Mouse (Mus musculus) heart, adult 2 months (tissue): ENCODE measurements around the gene Tpr. TPM values are rescaled to one million over a fixed set of nuclear protein-coding genes. Genes with fewer than 3 reads are reported as not detected.

Experiments used
- DNase-seq, 2 experiments: peaks; one replicate each; pipeline ENCODE4 v3.0.0; 2021
- H3K27ac ChIP-seq: fragments of 200-600 bp; 2 replicates; pipeline ENCODE4 v1.8.1; 2022
- H3K27me3 ChIP-seq: fragments of 200-500 bp; 2 replicates; pipeline ENCODE4 v1.6.1; 2012; ENCODE audit warnings: mild to moderate bottlenecking, low read length, inconsistent platforms, mixed read lengths; ENCODE audit not compliant: control insufficient read depth, insufficient read depth
- H3K36me3 ChIP-seq: fragments of 200-500 bp; 2 replicates; pipeline ENCODE4 v1.6.1; 2012; ENCODE audit warnings: low read length, inconsistent platforms; ENCODE audit not compliant: control insufficient read depth, insufficient read depth
- H3K4me1 ChIP-seq: fragments of 200-500 bp; 2 replicates; pipeline ENCODE4 v1.6.1; 2011; ENCODE audit warnings: low read length; ENCODE audit not compliant: control insufficient read depth, insufficient read depth
- H3K4me3 ChIP-seq: fragments of 200-600 bp; 2 replicates; pipeline ENCODE4 v1.8.1; 2022
- H3K79me2 ChIP-seq: fragments of 200-500 bp; replicated peaks from 2 replicates; pipeline ENCODE4 v1.6.1; 2012; ENCODE audit warnings: mild to moderate bottlenecking, inconsistent platforms, low read length, moderate library complexity, mixed read lengths; ENCODE audit not compliant: control insufficient read depth, insufficient read depth
- H3K9ac ChIP-seq: fragments of 200-500 bp; 2 replicates; pipeline ENCODE4 v1.6.1; 2012; ENCODE audit warnings: low read depth, mild to moderate bottlenecking, control low read depth, inconsistent platforms, low read length, mixed read lengths
- CTCF ChIP-seq: fragments of 200-600 bp; IDR thresholded peaks from 2 replicates; pipeline ENCODE4 v1.8.1; 2022; ENCODE audit warnings: antibody characterized with exemption, mild to moderate bottlenecking, moderate library complexity
- EP300 ChIP-seq: fragments of 200-500 bp; IDR thresholded peaks from 2 replicates; pipeline ENCODE4 v1.6.1; 2011; ENCODE audit warnings: low read depth, low read length, control low read depth; ENCODE audit not compliant: insufficient read depth
- POLR2A ChIP-seq: fragments of 200-500 bp; IDR thresholded peaks from 2 replicates; pipeline ENCODE4 v1.6.1; 2011; ENCODE audit warnings: mild to moderate bottlenecking, low read depth, low read length, control low read depth; ENCODE audit not compliant: insufficient read depth
- WGBS: fragments of 180-500 bp; shearing (Covaris S2); methylation state at CpG from one replicate; pipeline ENCODE4 v1.1.7; 2018; 5-methylcytosine and 5-hydroxymethylcytosine counted together
- intact Hi-C: fragments of 180-260 bp; cut with DNase I; formaldehyde crosslinking; loops from one replicate; pipeline ENCODE4 v1.15.1; 2025
- polyA plus RNA-seq: library from polyadenylated mRNA; depleted of rRNA; stranded (reverse); fragments of >200 nt; gene quantifications from 2 replicates; pipeline ENCODE4 v1.2.3, GENCODE M21; 2012
- total RNA-seq, 2 experiments: library from RNA; stranded (reverse); gene quantifications; 2 replicates each; pipeline ENCODE4 v1.2.3; 2021

Tpr gene
- total and polyA plus RNA-seq, 3 experiments, result 58.1 to 125 (median 109) TPM

DNA sequence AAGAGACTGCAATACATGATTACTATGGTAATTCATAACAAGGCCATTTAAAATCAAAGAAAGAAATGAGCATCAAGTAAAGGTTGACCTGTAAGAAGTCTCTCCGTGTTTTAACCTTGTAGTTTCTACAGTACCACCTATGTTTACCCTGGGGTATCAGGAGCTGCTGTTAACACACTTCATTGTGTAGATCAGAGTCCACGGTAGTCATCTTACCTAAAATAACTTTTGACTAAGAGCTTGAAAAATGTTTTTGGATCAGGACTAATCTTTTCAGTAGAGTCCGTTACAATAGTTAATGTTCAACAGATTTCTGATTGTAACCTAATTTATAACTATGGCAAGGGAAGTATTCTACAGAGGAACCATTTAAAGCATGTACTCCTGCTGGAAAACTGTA, 11.9 kb downstream of the Tpr start:
- no peak overlapping the region for H3K4me3 ChIP-seq
- H3K9ac ChIP-seq, result no peak overlapping the region
- 51% methylated on average over 3 of the region's 3 CpGs for WGBS
- TF ChIP-seq EP300 (no peak), POLR2A (no peak), CTCF (no peak)
- intact Hi-C loops, result no loop called here
- H3K4me1 ChIP-seq, result no peaks in the 10 kb centered on the region; the same call in 1 of the 2 replicates
- DNase-seq, result no peak
- no peaks in the 10 kb centered on the region for H3K27me3 ChIP-seq
- no peaks in the 10 kb centered on the region; the same call in 1 of the 2 replicates for H3K79me2 ChIP-seq
- H3K27ac ChIP-seq, result no peak overlapping the region
- H3K36me3 ChIP-seq, result peaks cover 17% of the 10 kb centered on the region

DNA sequence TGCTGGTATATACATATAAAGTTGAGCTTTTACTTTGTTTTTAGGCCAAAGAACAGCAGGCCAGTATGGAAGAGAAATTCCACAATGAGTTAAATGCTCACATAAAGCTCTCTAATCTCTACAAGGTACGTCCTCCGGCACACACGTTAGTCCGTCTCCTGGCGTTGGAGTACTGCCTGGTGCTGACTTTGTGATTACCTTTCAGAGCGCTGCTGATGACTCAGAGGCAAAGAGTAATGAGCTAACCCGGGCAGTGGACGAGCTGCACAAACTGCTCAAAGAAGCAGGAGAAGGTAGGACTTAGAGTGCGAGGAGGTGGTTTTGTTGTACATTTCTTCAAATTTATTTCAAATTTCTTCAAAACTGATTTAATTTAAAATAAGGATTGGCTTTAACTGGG, 14.6 kb downstream of the Tpr start:
- no peaks in the 10 kb centered on the region; the same call in 1 of the 2 replicates for H3K4me1 ChIP-seq
- H3K27ac ChIP-seq, result no peak overlapping the region
- H3K36me3 ChIP-seq, result peaks cover 20% of the 10 kb centered on the region
- H3K9ac ChIP-seq, result no peak overlapping the region
- 62% methylated on average over 9 of the region's 9 CpGs for WGBS
- intact Hi-C loops, result no loop called here
- TF ChIP-seq POLR2A (no peak), EP300 (no peak), CTCF (no peak)
- no peaks in the 10 kb centered on the region for H3K79me2 ChIP-seq
- H3K4me3 ChIP-seq, result no peak overlapping the region
- no peak for DNase-seq
- H3K27me3 ChIP-seq, result no peaks in the 10 kb centered on the region

DNA sequence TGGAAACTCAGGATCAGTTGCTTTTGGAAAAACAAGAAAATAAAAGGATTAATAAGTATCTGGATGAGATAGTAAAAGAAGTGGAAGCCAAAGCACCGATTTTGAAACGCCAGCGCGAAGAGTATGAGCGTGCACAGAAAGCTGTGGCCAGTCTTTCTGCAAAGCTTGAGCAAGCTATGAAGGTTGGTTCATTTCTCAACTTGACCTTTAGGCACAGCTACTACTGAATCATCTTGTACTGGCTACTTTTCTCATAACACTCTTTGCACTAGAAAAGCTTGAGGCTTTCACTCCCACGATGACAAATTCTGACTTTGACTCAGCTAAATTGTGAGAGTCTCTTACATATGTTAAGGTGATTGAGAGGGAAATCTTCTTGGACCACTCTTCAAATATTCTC, 17.4 kb downstream of the Tpr start:
- Histone ChIP-seq H3K27me3 (no peaks in the 10 kb centered on the region), H3K4me3 (no peak overlapping the region), H3K27ac (no peak overlapping the region), H3K79me2 (no peaks in the 10 kb centered on the region), H3K4me1 (no peaks in the 10 kb centered on the region), H3K9ac (no peak overlapping the region), H3K36me3 (peaks cover 12% of the 10 kb centered on the region)
- TF ChIP-seq EP300 (no peak), CTCF (no peak), POLR2A (no peak)
- no peak for DNase-seq
- 96% methylated on average over 6 of the region's 6 CpGs for WGBS
- intact Hi-C loops, result loop anchor here (5.0 kb wide), 1 partner anchor 37 kb away; no protein-coding TSS in a partner anchor

DNA sequence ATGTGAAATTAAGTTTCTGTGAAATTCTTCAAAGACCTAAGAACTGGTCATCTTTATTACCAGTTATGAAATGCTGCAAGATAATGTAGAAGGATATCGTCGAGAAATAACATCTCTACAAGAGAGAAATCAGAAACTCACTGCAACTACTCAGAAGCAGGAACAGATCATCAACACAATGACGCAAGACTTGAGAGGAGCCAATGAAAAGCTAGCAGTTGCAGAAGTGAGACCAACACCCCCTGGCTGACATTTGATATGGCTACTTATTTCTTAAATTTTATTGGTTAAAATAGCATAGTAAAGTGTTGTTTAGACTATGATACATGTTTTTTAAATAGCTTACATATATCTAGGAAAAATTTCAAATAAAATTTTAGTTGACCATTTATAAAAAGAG, 23.4 kb downstream of the Tpr start:
- Histone ChIP-seq H3K79me2 (no peaks in the 10 kb centered on the region), H3K9ac (no peak overlapping the region), H3K36me3 (peaks cover 5% of the 10 kb centered on the region), H3K27ac (no peak overlapping the region), H3K4me1 (no peaks in the 10 kb centered on the region), H3K4me3 (no peak overlapping the region), H3K27me3 (no peaks in the 10 kb centered on the region)
- TF ChIP-seq CTCF (no peak), EP300 (no peak), POLR2A (no peak)
- DNase-seq, result no peak
- WGBS, result 86% methylated on average over 3 of the region's 3 CpGs
- intact Hi-C loops, result loop anchor here (2.0 kb wide), 1 partner anchor 15 kb away; no protein-coding TSS in a partner anchor

DNA sequence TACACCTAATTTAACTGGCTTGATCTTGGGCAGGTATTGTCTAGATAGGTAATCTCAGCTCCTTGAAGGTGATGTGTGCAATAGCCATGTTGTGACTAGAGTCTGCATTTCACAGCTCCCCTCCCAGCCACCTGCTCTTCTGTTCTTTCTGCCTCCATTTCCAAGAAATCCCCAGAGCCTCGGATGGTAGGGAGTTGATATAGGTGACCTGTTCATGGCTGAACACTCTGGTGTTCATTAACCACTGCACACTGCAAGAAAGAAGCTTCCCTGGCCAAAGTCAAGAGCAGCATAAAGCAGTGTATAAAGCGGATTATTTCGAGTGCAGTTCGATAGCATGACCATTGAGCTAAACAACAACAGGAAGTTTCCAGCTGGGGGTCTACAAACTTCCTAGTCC, 25.8 kb downstream of the Tpr start:
- no peak for TF ChIP-seq EP300
- TF ChIP-seq POLR2A, result no peak
- no peak for TF ChIP-seq CTCF
- intact Hi-C loops, result no loop called here
- no peaks in the 10 kb centered on the region for H3K27me3 ChIP-seq
- H3K4me1 ChIP-seq, result no peaks in the 10 kb centered on the region
- WGBS, result 93% methylated on average over 4 of the region's 4 CpGs
- H3K9ac ChIP-seq, result no peak overlapping the region
- H3K4me3 ChIP-seq, result no peak overlapping the region
- H3K36me3 ChIP-seq, result peaks cover 8% of the 10 kb centered on the region
- H3K79me2 ChIP-seq, result no peaks in the 10 kb centered on the region
- no peak for DNase-seq
- no peak overlapping the region for H3K27ac ChIP-seq

DNA sequence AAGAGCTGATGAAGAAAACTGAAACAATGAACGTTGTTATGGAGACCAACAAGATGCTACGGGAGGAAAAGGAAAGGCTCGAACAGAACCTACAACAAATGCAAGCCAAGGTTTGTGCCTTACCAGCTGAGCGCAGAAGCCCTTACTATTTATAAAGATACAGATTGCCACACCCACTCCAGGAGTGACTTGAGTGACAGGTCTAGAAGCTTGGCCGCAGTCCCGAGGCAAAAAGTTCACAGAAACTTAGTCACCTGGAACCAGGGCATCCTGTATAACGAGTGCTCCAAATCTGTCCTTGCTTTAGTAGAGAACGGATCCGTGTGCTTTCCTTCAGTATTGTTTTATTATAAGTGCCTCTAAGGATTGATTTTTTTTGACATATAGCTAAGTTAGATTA, 33.0 kb downstream of the Tpr start:
- H3K79me2 ChIP-seq, result no peaks in the 10 kb centered on the region
- no peak overlapping the region for H3K4me3 ChIP-seq
- H3K27me3 ChIP-seq, result no peaks in the 10 kb centered on the region
- no peaks in the 10 kb centered on the region for H3K4me1 ChIP-seq
- 64% methylated on average over 9 of the region's 9 CpGs for WGBS
- H3K9ac ChIP-seq, result no peak overlapping the region
- peak in 1 of 2 experiments; percentile 47 for DNase-seq
- intact Hi-C loops, result no loop called here
- no peak for TF ChIP-seq POLR2A
- no peak for TF ChIP-seq EP300
- no peak for TF ChIP-seq CTCF
- no peak overlapping the region for H3K27ac ChIP-seq
- peaks cover 26% of the 10 kb centered on the region for H3K36me3 ChIP-seq
